Mouse (Mus musculus): ENCODE measurements at regions not wholly inside any gene's neighbourhood (a gene's known extent, or its start where the extent isn't known, plus 50 kb on each side); places are given as distances from the start of the nearest gene placed in this dataset.

DNA sequence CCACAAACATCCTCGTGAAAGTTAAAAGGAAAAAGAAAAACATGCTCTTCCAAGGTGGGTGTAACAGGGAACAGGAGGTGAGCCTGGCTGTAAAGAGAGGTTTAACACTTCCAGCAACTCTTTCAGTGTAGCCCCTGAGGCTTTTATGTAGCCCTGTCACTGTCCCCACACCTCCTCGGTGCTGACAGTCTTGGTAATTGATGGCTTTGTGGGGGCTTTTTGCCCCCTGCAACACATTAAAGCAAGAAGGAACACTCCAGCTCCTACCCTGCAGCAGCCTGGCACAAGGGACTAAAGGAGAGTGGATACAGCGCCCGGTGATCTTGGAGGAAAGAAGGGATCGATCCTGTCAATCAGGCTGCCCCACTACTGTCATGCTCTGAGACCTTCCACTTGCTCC lies 181.8 kb downstream of the Fam169b start:
- no peak for DNase-seq
- intact Hi-C loops (cut with DNase I) = no loop called here

DNA sequence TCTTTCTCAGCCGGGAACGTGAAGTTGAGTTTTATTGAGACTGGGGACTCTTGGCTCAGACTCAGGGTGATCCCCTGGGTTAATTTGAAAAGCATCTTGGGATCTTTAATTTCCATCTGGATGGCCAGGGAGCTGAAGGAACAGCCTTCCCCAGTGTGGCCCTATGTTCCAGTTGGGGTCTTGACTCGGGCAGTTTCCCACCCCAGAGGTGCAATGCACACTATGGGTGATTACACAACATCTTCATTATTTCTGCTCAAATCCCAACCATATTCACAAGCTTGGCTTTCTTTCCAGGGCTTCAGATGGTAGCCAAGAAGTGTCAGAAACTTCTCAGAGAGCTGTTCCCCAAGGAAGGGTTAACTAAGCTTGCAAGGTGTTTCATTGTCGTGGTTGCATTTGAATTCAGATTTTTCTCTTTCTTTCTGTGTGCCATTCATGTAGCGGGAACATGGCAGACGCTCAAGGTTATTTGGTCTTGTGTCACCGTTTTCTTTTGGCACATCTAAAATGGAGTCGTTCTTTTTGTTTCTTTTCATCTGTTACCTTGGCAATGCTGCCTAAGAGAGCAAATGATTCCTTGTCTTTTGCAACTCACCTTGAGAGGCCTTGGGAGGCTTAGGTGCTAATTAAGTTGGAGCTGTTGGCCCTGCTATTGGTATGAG lies 179.5 kb downstream of the Fam169b start:
- intact Hi-C loops (cut with DNase I) = no loop called here
- DNase-seq = no peak

DNA sequence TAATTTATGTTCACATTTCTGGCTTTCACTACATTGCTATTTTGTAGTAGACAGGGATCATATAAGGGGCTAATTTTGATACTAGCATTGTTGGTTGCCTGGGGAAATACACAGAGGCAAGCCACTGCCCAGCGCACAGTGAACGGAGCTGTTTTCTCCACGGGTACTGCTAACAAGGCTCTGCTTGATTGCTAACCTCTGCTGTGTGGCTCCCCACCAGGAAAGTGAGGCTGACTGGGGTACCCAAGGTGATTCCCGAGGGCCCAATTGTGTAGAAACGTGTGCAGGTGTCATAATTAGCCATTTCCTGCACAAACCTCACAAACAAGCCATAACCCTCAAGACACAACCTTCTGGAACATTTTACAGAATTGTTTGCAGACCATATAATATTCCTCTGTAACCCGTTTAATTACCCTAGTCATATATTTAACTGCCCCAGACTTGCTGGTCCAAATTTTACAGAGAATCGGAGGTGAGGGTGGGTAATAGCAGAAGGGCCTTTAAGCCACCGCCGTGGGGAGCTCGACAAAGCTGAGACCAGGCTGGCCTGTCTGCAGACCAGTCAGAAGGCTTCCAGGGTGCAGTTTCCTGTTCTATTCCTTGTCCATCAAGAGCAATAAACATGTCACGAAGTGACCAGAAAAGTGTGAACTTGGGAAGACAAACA lies 170.9 kb downstream of the Fam169b start:
- intact Hi-C loops (cut with DNase I) = no loop called here
- DNase-seq = no peak

GRCm38 (mm10) chr7:68440661-68441150 lies 167.1 kb downstream of the Fam169b start:
- DNase-seq = no peak
- intact Hi-C loops (cut with DNase I) = no loop called here

GRCm38 (mm10) chr7:68428946-68429345 lies 155.3 kb downstream of the Fam169b start:
- DNase-seq = no peak
- intact Hi-C loops (cut with DNase I) = no loop called here

GRCm38 (mm10) chr7:68415890-68416289 lies 142.3 kb downstream of the Fam169b start:
- intact Hi-C loops (cut with DNase I) = no loop called here
- peak; percentile 54 for DNase-seq

DNA sequence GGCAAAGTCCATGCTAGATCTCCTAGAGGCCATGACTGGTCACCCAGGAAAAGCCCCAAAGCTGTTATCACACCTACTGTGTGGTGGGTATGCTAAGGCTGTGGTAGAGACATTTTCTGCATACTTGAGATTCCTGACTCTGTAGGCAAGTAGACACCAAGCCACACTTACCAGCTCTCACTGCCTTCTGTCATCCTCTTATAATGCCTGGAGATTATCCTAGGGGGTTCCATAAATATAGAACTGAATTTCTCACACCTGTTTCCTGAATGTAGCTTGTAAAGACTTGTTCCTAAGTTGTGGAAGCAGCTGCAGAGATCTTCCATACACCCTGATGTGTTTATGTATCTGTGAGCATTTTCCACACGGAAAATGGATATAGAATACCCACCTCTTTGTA lies 139.1 kb downstream of the Fam169b start:
- DNase-seq = no peak
- intact Hi-C loops (cut with DNase I) = no loop called here
